Mouse (Mus musculus): ENCODE results near the gene Gm10972. TPM values are rescaled to one million over a fixed set of nuclear protein-coding genes. Genes with fewer than 3 reads are reported as not detected.
A peak's percentile ranks its signal among the peaks of the same experiment; 100 is the strongest.
"Not testable (repeated sequence)": the region's sequence is repeated elsewhere in the genome, so short reads cannot be mapped to it uniquely, and the experiment has no call there.

The Gm10972 gene
- polyA plus RNA-seq, 1 experiment from 2014 or later, result not detected

DNA sequence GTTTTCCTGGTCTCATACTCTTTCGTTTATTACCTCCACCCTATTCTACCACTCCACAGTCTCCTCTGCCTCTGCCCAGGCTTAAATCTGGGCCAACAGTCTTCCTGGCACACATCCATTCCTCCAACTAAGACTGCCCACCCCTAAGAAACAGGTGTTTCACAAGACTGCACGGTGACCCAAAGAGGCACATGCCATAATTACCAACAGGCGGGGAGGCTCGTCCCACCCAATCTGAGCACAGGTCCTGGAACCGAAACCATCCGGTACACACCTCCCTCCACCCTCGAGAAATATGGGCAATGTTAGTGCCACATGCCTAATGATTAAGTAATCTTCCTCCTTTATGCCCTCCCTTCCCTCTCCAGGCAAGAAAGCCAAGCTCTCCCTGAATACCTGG, 7.5 kb downstream of the Gm10972 start:
- WGBS, result 84% methylated on average over 7 of the region's 7 CpGs
- Histone ChIP-seq H3K4me1 (replicated peaks; ENCODE audit: control insufficient read depth, insufficient read depth, low read length) (peaks cover 6% of the 10 kb centered on the region; the same call in 1 of the 2 replicates), H3K36me3 (ENCODE audit: control insufficient read depth, insufficient read depth, low read length) (no peaks in the 10 kb centered on the region), H3K4me3 (ENCODE audit: low read depth, low read length) (no peak overlapping the region), H3K27ac (ENCODE audit: low read depth, low read length) (no peak overlapping the region), H3K27me3 (ENCODE audit: control insufficient read depth, insufficient read depth, low read length) (no peaks in the 10 kb centered on the region), H3K9me3 (ENCODE audit: control insufficient read depth, low read length) (no peaks in the 10 kb centered on the region), H3K4me2 (ENCODE audit: low read depth, low read length, severe bottlenecking) (no peak overlapping the region), H3K9ac (ENCODE audit: low read length) (no peak overlapping the region)
- DNase-seq (ENCODE audit: low spot score), result no peak
- ATAC-seq (replicated peaks; ENCODE audit: low FRiP score), result no peak

DNA sequence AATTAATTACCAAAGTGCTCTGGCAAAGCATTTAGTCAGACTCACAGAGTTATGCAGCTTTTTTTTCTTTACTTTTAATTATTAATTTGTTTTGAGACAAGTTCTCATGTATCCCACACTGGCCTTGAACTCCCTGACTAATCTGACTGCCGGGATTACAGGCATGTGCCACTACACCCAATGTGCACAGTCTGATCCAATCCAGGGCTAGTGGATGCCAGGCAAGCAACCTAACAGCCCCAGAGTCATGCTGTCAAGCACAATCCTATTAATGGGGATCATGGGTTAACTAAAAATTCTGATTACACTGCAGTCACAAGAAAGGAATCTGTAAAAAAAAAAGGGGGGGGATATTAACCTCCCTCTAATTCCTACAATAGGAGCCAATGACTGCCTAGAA, 11.1 kb downstream of the Gm10972 start:
- H3K4me1 ChIP-seq (replicated peaks; ENCODE audit: control insufficient read depth, insufficient read depth, low read length); H3K27me3 ChIP-seq (ENCODE audit: control insufficient read depth, insufficient read depth, low read length); H3K36me3 ChIP-seq (ENCODE audit: control insufficient read depth, insufficient read depth, low read length); H3K27ac ChIP-seq (ENCODE audit: low read depth, low read length); DNase-seq (ENCODE audit: low spot score); H3K9me3 ChIP-seq (ENCODE audit: control insufficient read depth, low read length); H3K9ac ChIP-seq (ENCODE audit: low read length); ATAC-seq (replicated peaks; ENCODE audit: low FRiP score); H3K4me2 ChIP-seq (ENCODE audit: low read depth, low read length, severe bottlenecking); H3K4me3 ChIP-seq (ENCODE audit: low read depth, low read length): not testable (repeated sequence)
- WGBS, result 63% methylated on average over 1 of the region's 1 CpGs

DNA sequence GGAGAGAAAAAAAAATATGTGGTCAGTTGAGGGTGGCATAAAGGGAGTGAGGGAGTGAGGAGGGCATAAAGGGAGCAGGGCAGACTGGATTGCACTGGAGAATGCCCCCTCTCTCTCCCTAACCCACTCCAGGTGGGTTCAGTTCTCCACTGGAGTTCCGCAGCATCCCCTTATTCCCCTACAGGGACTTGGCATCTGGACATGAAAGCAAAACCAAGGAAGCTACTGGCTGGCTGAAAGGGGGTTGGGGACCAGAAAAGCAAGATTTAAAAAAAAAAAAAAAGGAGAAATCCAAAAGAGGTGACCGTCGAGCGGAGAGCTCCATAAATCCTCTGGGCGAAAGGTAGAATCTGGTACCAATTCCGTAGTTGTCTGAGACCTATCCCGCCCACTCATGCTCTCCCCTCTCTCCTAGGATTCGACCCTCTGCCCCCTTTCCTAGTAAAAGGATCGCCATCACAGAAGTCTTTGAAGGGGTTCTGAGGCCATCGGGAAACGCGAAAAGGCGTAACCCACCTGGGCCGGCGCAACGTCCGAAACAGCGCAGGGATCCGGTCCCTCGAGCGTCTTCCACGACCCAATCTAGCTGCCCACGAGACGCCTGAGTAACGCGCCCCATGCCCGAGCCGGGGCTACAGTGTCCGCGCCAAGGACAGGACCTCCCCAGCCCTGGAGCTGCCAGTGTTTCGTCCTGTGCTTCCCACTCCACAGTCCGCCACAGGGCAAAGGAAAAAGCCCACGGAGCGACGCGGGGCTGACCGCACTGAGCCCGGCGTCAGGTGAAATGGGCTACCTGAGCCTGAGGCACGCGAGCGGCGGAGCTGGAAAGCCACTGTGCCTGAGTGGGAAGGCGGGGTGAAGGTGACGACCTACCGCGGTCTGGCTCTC, 15.2 kb downstream of the Gm10972 start:
- H3K4me1 ChIP-seq (replicated peaks; ENCODE audit: control insufficient read depth, insufficient read depth, low read length); H3K9me3 ChIP-seq (ENCODE audit: control insufficient read depth, low read length); H3K36me3 ChIP-seq (ENCODE audit: control insufficient read depth, insufficient read depth, low read length); H3K27me3 ChIP-seq (ENCODE audit: control insufficient read depth, insufficient read depth, low read length); DNase-seq (ENCODE audit: low spot score); H3K27ac ChIP-seq (ENCODE audit: low read depth, low read length): not testable (repeated sequence)
- peak overlapping the region; percentile 59 for H3K4me2 ChIP-seq (ENCODE audit: low read depth, low read length, severe bottlenecking)
- 5% methylated on average over 22 of the region's 47 CpGs for WGBS
- H3K4me3 ChIP-seq (ENCODE audit: low read depth, low read length), result peak overlapping the region; percentile 30
- peak overlapping the region; percentile 0; the same call in 1 of the 2 replicates for H3K9ac ChIP-seq (ENCODE audit: low read length)
- ATAC-seq (replicated peaks; ENCODE audit: low FRiP score), result peak; percentile 65

DNA sequence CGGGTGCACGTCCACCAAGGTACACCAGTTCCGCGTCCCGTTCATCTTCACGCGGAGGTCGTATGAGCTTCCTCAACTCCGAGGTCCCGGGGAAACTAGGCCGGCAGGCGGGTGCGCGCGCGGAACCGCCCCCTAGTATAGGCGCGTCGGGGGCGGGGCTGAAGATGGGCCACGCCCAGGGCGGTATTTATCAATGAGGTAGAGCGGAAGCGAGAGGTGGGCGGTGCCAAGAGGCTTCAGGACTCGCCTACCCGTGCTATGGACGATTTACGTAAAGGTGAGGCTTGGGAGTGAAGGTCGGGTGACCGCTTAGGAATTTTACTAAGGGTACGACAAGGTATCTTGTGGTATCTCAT, 15.8 kb downstream of the Gm10972 start, which contains the start of gene Tuft1:
TSS of gene Tuft1 (minus strand) at position 133 of the 356 bp plus-strand sequence.
- H3K27ac ChIP-seq (ENCODE audit: low read depth, low read length); H3K9me3 ChIP-seq (ENCODE audit: control insufficient read depth, low read length); H3K4me1 ChIP-seq (replicated peaks; ENCODE audit: control insufficient read depth, insufficient read depth, low read length); H3K36me3 ChIP-seq (ENCODE audit: control insufficient read depth, insufficient read depth, low read length); DNase-seq (ENCODE audit: low spot score); H3K27me3 ChIP-seq (ENCODE audit: control insufficient read depth, insufficient read depth, low read length): not testable (repeated sequence)
- H3K4me2 ChIP-seq (ENCODE audit: low read depth, low read length, severe bottlenecking), result peak within 1 kb of the TSS; percentile 59
- ATAC-seq (replicated peaks; ENCODE audit: low FRiP score), result peak; percentile 92
- H3K9ac ChIP-seq (ENCODE audit: low read length), result peak within 1 kb of the TSS; percentile 0; the same call in 1 of the 2 replicates
- 2% methylated on average over 14 of the region's 33 CpGs for WGBS
- peak within 1 kb of the TSS; percentile 30 for H3K4me3 ChIP-seq (ENCODE audit: low read depth, low read length)

DNA sequence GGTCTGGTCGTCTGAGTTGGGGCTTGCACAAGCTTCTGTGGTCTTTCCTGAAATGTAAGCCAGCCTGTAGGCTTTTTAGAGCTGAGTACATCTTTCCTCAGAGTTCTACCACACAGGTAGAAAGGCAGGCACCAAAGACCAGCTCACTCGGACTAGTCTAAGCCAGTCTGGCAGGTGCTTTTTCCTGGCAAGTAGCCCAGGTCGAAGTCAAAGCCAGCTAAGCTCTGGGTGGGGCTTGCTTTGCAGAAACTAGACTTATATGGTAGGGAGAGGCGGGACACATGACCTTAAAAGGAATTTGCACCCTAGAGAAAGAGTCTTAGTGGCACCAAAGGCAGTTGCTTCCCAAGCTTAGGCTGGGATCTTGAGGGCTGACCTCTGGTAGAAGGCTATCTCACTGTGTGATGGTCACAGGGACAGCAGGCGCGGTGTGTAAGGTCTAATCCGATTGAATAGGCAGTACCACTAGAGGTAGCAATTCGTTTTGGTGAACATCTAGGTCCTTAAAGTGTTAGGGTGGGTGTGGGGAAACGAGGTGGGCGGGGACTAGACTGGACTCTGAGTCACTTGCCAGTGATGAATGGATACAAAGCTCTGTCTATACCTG, 16.3 kb downstream of the Gm10972 start:
- not testable (repeated sequence) for H3K9ac ChIP-seq (ENCODE audit: low read length); H3K4me3 ChIP-seq (ENCODE audit: low read depth, low read length); H3K4me1 ChIP-seq (replicated peaks; ENCODE audit: control insufficient read depth, insufficient read depth, low read length); H3K4me2 ChIP-seq (ENCODE audit: low read depth, low read length, severe bottlenecking); H3K27me3 ChIP-seq (ENCODE audit: control insufficient read depth, insufficient read depth, low read length); DNase-seq (ENCODE audit: low spot score); H3K9me3 ChIP-seq (ENCODE audit: control insufficient read depth, low read length); H3K27ac ChIP-seq (ENCODE audit: low read depth, low read length); H3K36me3 ChIP-seq (ENCODE audit: control insufficient read depth, insufficient read depth, low read length)
- WGBS, result 23% methylated on average over 8 of the region's 10 CpGs
- peak; percentile 40 for ATAC-seq (replicated peaks; ENCODE audit: low FRiP score)

DNA sequence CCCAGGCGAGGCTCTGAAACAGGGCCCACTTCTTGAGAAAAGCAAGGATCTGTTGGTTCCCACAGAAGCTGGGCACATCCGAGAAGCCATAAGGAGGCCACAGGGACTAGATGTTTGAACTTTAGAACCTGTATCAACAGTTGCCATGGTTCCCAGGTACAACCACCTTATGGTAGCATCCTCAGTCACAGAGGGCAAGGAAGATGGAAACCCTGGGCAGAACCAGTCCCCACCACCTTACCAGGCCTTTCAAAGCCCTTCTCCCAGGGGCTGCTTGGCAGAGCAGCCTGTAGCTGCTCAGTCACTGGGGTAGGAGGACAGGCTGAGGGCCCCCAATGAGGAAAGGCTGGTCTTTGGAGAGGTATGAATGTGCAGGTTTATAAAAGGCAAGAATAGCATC, 17.9 kb downstream of the Gm10972 start:
- not testable (repeated sequence) for H3K36me3 ChIP-seq (ENCODE audit: control insufficient read depth, insufficient read depth, low read length); H3K4me3 ChIP-seq (ENCODE audit: low read depth, low read length); DNase-seq (ENCODE audit: low spot score); H3K4me1 ChIP-seq (replicated peaks; ENCODE audit: control insufficient read depth, insufficient read depth, low read length); ATAC-seq (replicated peaks; ENCODE audit: low FRiP score); H3K4me2 ChIP-seq (ENCODE audit: low read depth, low read length, severe bottlenecking); H3K27me3 ChIP-seq (ENCODE audit: control insufficient read depth, insufficient read depth, low read length); H3K9me3 ChIP-seq (ENCODE audit: control insufficient read depth, low read length); H3K27ac ChIP-seq (ENCODE audit: low read depth, low read length); H3K9ac ChIP-seq (ENCODE audit: low read length)
- 95% methylated on average over 2 of the region's 2 CpGs for WGBS

DNA sequence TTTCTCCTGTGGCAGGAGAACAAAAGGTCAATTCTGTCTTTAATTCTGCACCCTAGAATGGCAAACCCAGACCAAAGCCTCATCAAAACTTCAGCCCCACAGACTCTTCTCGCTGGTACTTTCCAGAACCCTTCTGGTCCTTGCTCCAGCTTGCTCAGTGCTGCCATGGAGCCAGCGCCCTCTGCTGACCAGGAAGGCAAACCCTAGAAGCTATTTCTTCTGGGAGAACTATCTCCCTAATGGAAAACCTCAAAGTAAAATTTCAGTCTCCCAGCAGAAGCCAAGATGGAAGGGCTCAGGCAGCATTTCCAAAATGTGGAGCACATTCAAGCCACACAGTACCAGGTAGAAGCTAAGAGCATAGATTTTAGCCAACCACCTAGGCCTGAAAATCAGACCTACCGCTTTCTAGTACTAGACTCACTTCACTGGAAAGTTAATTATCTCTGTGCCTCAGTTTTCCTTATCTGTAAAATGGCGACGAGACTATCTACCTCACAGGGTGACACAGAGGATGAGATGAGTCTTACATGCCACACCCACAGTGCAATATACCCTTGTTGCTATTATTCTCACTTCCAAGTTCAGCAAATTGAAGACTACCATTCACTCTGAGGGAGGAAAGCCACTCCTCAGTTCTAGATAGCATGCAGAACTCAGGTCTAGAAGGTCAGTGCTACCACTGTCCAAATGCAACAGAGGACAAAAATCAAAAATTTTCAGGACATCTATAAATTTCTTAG, 22.3 kb downstream of the Gm10972 start:
- ATAC-seq (replicated peaks; ENCODE audit: low FRiP score); H3K9ac ChIP-seq (ENCODE audit: low read length); H3K36me3 ChIP-seq (ENCODE audit: control insufficient read depth, insufficient read depth, low read length); DNase-seq (ENCODE audit: low spot score); H3K4me3 ChIP-seq (ENCODE audit: low read depth, low read length); H3K9me3 ChIP-seq (ENCODE audit: control insufficient read depth, low read length); H3K4me1 ChIP-seq (replicated peaks; ENCODE audit: control insufficient read depth, insufficient read depth, low read length); H3K27me3 ChIP-seq (ENCODE audit: control insufficient read depth, insufficient read depth, low read length); H3K4me2 ChIP-seq (ENCODE audit: low read depth, low read length, severe bottlenecking); H3K27ac ChIP-seq (ENCODE audit: low read depth, low read length): not testable (repeated sequence)
- WGBS, result 88% methylated on average over 3 of the region's 5 CpGs

DNA sequence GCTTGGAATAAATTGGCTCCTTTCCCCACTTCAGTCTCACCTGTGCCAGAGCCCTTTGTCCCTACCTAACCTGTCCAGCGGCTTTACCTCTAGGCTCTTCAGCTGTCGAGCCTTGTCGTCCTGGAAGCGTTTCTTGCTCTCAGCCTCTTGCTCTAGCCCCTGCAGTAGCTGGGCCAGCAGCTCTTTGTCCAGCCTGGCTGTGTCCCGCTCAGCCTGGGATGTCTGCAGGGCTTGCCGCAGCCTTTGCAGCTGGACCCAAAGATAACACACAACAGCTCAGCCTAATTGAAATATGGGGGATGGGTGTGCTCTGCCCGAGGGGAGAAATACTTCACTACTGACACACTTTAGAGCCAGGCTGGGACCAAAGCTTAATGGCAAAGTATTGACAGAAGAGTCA, 23.0 kb downstream of the Gm10972 start:
- H3K4me1 ChIP-seq (replicated peaks; ENCODE audit: control insufficient read depth, insufficient read depth, low read length); H3K4me3 ChIP-seq (ENCODE audit: low read depth, low read length); H3K36me3 ChIP-seq (ENCODE audit: control insufficient read depth, insufficient read depth, low read length); H3K27me3 ChIP-seq (ENCODE audit: control insufficient read depth, insufficient read depth, low read length); H3K27ac ChIP-seq (ENCODE audit: low read depth, low read length); H3K4me2 ChIP-seq (ENCODE audit: low read depth, low read length, severe bottlenecking); H3K9ac ChIP-seq (ENCODE audit: low read length); H3K9me3 ChIP-seq (ENCODE audit: control insufficient read depth, low read length); ATAC-seq (replicated peaks; ENCODE audit: low FRiP score); DNase-seq (ENCODE audit: low spot score): not testable (repeated sequence)
- WGBS, result 32% methylated on average over 7 of the region's 7 CpGs
